Mouse (Mus musculus): ENCODE results near the gene Tnfrsf21. TPM values are rescaled to one million over a fixed set of nuclear protein-coding genes. Genes with fewer than 3 reads are reported as not detected.

Tnfrsf21 gene
- polyA plus RNA-seq, 1 experiment from 2014 or later: 44.2 TPM

DNA sequence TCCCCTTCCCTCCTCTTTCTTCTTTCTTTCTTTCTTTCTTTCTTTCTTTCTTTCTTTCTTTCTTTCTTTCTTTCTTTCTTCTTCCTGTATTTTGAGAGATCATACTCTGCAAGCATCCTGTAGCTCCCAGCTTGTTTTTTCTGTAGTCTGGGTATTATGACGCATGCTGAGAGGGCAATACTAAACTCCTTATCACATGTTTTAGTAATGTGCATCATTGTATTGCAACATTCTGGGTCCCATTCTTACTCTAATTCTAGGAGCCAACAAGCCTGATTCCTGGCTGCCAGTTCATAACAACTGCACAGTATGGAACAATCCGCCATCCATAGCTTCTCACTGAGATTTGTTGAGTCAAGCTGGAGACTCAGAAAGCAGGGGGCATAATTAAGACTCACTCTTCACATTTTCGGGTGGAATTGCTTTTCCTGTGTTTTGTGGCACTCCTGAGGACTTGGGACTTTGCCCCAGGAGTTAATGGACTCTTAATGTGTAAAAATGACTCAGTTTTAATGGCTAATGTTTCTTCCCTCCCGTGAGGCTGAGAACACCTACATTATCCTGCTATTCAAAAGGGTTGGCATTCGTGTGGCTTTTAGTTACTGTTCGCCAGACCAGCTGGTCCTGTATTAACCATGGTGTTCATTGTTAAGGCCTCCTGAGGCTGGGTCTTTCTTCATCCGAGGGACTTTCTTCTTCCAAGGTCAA is 52.6 kb downstream of the Tnfrsf21 start:
- ATAC-seq (ENCODE audit: borderline replicate concordance, extremely low read depth, low FRiP score, low TSS enrichment): no peak
- H3K4me3 ChIP-seq: no peak overlapping the region
- WGBS: 82% methylated on average over 7 of the region's 7 CpGs
- H3K27ac ChIP-seq: no peak overlapping the region
- no peak overlapping the region for H3K4me2 ChIP-seq
- H3K9me3 ChIP-seq: no peaks in the 10 kb centered on the region
- no peaks in the 10 kb centered on the region for H3K36me3 ChIP-seq
- H3K27me3 ChIP-seq: no peaks in the 10 kb centered on the region
- no peak overlapping the region for H3K9ac ChIP-seq
- H3K4me1 ChIP-seq: peaks cover 36% of the 10 kb centered on the region

GRCm38 (mm10) chr17:43070946-43071345 is 54.6 kb downstream of the Tnfrsf21 start:
- H3K27ac ChIP-seq: peak overlapping the region; percentile 59
- peaks cover 45% of the 10 kb centered on the region for H3K4me1 ChIP-seq
- H3K4me2 ChIP-seq: no peak overlapping the region
- H3K9me3 ChIP-seq: no peaks in the 10 kb centered on the region
- H3K36me3 ChIP-seq: no peaks in the 10 kb centered on the region
- no peaks in the 10 kb centered on the region for H3K27me3 ChIP-seq
- no peak overlapping the region for H3K9ac ChIP-seq
- 49% methylated on average over 2 of the region's 2 CpGs for WGBS
- H3K4me3 ChIP-seq: no peak overlapping the region
- no peak for ATAC-seq (ENCODE audit: borderline replicate concordance, extremely low read depth, low FRiP score, low TSS enrichment)

GRCm38 (mm10) chr17:43072142-43072786 is 55.9 kb downstream of the Tnfrsf21 start:
- Histone ChIP-seq H3K36me3 (no peaks in the 10 kb centered on the region), H3K4me3 (no peak overlapping the region), H3K4me1 (peaks cover 54% of the 10 kb centered on the region), H3K9me3 (no peaks in the 10 kb centered on the region), H3K27ac (peak overlapping the region; percentile 40), H3K9ac (no peak overlapping the region), H3K27me3 (no peaks in the 10 kb centered on the region), H3K4me2 (no peak overlapping the region)
- WGBS: 58% methylated on average over 11 of the region's 11 CpGs
- peak; percentile 53; the same call in 1 of the 2 replicates for ATAC-seq (ENCODE audit: borderline replicate concordance, extremely low read depth, low FRiP score, low TSS enrichment)

DNA sequence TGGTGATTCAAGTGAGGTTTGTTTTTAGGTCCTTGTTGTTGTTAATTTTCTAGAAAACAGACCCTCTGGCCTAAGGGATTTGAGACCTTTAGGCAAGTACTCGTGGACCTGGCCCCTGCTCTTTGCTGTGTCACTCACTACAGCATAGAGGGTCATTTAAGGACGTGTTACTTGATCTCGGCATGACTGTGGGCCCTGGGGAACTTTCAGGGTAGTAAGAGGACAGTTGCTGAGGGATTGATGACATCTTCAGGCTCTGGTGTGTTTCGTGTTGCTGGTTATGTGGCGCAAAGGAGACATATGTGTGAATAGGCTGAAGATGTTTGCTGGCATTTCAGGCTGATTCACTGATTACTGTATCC is 56.4 kb downstream of the Tnfrsf21 start:
- no peaks in the 10 kb centered on the region for H3K27me3 ChIP-seq
- H3K36me3 ChIP-seq: no peaks in the 10 kb centered on the region
- H3K9ac ChIP-seq: no peak overlapping the region
- ATAC-seq (ENCODE audit: borderline replicate concordance, extremely low read depth, low FRiP score, low TSS enrichment): peak; percentile 44; the same call in 1 of the 2 replicates
- peak overlapping the region; percentile 40 for H3K27ac ChIP-seq
- no peak overlapping the region for H3K4me2 ChIP-seq
- H3K4me3 ChIP-seq: no peak overlapping the region
- peaks cover 59% of the 10 kb centered on the region for H3K4me1 ChIP-seq
- WGBS: 36% methylated on average over 5 of the region's 5 CpGs
- no peaks in the 10 kb centered on the region for H3K9me3 ChIP-seq

GRCm38 (mm10) chr17:43074391-43074790 is 58.0 kb downstream of the Tnfrsf21 start:
- no peaks in the 10 kb centered on the region for H3K27me3 ChIP-seq
- H3K27ac ChIP-seq: no peak overlapping the region
- H3K9me3 ChIP-seq: no peaks in the 10 kb centered on the region
- no peaks in the 10 kb centered on the region for H3K36me3 ChIP-seq
- no peak overlapping the region for H3K9ac ChIP-seq
- WGBS: 81% methylated on average over 5 of the region's 5 CpGs
- H3K4me3 ChIP-seq: no peak overlapping the region
- ATAC-seq (ENCODE audit: borderline replicate concordance, extremely low read depth, low FRiP score, low TSS enrichment): no peak
- H3K4me2 ChIP-seq: no peak overlapping the region
- peaks cover 61% of the 10 kb centered on the region for H3K4me1 ChIP-seq

- H3K27me3 ChIP-seq: no peaks in the 10 kb centered on the region
- no peaks in the 10 kb centered on the region for H3K36me3 ChIP-seq
- WGBS: 70% methylated on average over 8 of the region's 8 CpGs
- ATAC-seq (ENCODE audit: borderline replicate concordance, extremely low read depth, low FRiP score, low TSS enrichment): no peak
- H3K4me3 ChIP-seq: no peak overlapping the region
- no peak overlapping the region for H3K4me2 ChIP-seq
- 0 out of 2 replicates have a peak overlapping the region, but pooled peaks have one; percentile 18 for H3K27ac ChIP-seq
- peaks cover 61% of the 10 kb centered on the region for H3K4me1 ChIP-seq
- H3K9me3 ChIP-seq: no peaks in the 10 kb centered on the region
- no peak overlapping the region for H3K9ac ChIP-seq
These were observed 58.7 kb downstream of the Tnfrsf21 start for GRCm38 (mm10) chr17:43075100-43075499.

- Histone ChIP-seq H3K36me3 (no peaks in the 10 kb centered on the region), H3K9ac (no peak overlapping the region), H3K4me1 (peaks cover 53% of the 10 kb centered on the region), H3K9me3 (no peaks in the 10 kb centered on the region), H3K4me3 (no peak overlapping the region), H3K4me2 (no peak overlapping the region), H3K27me3 (no peaks in the 10 kb centered on the region), H3K27ac (0 out of 2 replicates have a peak overlapping the region, but pooled peaks have one; percentile 18)
- WGBS: 54% methylated on average over 8 of the region's 8 CpGs
- no peak for ATAC-seq (ENCODE audit: borderline replicate concordance, extremely low read depth, low FRiP score, low TSS enrichment)
These were observed 59.6 kb downstream of the Tnfrsf21 start for GRCm38 (mm10) chr17:43075937-43076336.

DNA sequence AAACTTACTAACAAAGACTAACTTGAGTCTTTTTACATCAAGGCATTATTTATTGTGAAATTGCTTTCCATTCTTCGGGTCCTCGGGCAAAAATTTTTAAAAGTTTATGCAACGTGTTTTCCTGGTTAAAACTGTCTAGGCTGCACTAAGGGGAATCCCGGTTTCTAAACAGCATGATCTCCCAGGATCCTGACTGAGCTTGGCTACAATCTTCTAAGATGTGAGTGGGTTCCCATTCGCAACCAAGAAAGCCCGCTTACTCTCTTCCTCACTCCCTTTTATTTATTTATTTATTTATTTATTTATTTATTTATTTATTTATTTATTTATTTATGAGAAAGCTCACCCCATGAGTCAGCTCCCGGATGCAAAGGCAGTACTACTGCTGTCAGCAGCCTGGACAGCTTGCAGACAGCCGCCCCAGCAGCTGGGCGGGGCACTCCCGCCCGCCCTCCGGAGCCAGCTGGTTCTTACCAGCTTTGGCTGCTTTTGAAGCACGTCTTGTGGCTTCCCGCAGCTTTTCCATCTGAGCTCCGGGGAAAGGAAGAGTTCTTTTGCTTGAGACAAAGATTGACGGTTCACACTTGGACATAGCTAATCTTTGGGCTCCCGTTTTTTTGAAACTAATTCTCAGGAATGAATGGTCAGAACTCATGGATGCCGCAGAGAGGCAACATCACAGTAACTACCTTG is 60.6 kb downstream of the Tnfrsf21 start:
- H3K36me3 ChIP-seq: no peaks in the 10 kb centered on the region
- peak; percentile 93 for ATAC-seq (ENCODE audit: borderline replicate concordance, extremely low read depth, low FRiP score, low TSS enrichment)
- 26% methylated on average over 18 of the region's 18 CpGs for WGBS
- no peak overlapping the region for H3K9ac ChIP-seq
- no peak overlapping the region for H3K4me3 ChIP-seq
- H3K4me2 ChIP-seq: peak overlapping the region; percentile 31; the same call in 1 of the 2 replicates
- peak overlapping the region; percentile 20 for H3K27ac ChIP-seq
- H3K9me3 ChIP-seq: no peaks in the 10 kb centered on the region
- H3K27me3 ChIP-seq: no peaks in the 10 kb centered on the region
- peaks cover 44% of the 10 kb centered on the region for H3K4me1 ChIP-seq

DNA sequence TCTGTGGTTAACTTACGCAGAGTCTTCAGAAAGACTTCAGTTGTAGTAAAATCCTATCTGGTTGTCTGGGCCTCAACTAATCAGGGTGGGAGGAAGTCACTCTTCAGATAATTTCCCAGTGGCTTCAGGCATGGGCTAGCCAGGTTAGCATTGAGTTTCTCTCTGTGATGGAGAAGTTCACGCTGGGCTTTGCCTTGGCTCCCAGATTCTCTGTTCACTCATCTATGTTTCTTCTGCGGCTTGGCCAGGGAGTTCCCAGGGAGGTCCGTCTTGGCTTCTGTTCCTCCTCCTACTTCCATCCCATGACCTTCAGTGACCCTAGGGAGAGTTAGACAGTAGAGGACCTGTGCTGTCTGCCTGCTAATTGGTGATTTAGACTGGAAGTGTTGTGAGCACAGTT is 61.2 kb downstream of the Tnfrsf21 start:
- WGBS: 51% methylated on average over 4 of the region's 4 CpGs
- peak overlapping the region; percentile 20 for H3K27ac ChIP-seq

DNA sequence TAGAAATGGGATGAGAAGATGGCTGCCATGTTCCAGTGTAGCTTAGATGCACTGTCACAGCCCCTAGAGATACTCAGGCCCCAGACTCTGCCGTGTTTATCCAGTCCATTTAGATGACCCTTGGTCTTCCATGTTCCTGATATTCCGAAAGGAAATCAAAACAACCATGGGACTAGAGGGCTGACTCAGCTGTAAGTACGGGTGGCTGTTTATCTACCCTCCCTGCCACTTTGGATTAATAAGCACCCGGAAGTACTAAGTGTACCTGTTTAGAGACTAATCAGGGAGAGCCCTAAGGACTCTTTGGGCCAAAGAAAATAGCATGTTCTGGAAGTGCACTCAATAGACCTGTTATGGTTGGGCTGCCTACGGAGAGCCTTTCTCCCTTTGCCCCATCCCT is 64.9 kb downstream of the Tnfrsf21 start:
- Histone ChIP-seq H3K9me3 (no peaks in the 10 kb centered on the region), H3K36me3 (peaks cover 10% of the 10 kb centered on the region), H3K27ac (no peak overlapping the region), H3K4me3 (no peak overlapping the region), H3K27me3 (no peaks in the 10 kb centered on the region), H3K9ac (no peak overlapping the region), H3K4me1 (peaks cover 12% of the 10 kb centered on the region), H3K4me2 (no peak overlapping the region)
- WGBS: 68% methylated on average over 5 of the region's 5 CpGs
- ATAC-seq (ENCODE audit: borderline replicate concordance, extremely low read depth, low FRiP score, low TSS enrichment): no peak

More for the DNA sequence above, 61.2 kb downstream of the Tnfrsf21 start:
- H3K36me3 ChIP-seq: no peaks in the 10 kb centered on the region
- H3K4me2 ChIP-seq: peak overlapping the region; percentile 31; the same call in 1 of the 2 replicates
- no peak for ATAC-seq (ENCODE audit: borderline replicate concordance, extremely low read depth, low FRiP score, low TSS enrichment)
- H3K9ac ChIP-seq: no peak overlapping the region
- H3K4me3 ChIP-seq: no peak overlapping the region
- H3K4me1 ChIP-seq: peaks cover 38% of the 10 kb centered on the region
- no peaks in the 10 kb centered on the region for H3K9me3 ChIP-seq
- H3K27me3 ChIP-seq: no peaks in the 10 kb centered on the region

GRCm38 (mm10) chr17:43089496-43089895 is 73.1 kb downstream of the Tnfrsf21 start:
- Histone ChIP-seq H3K9ac (no peak overlapping the region), H3K9me3 (no peaks in the 10 kb centered on the region), H3K27ac (no peak overlapping the region), H3K4me2 (no peak overlapping the region), H3K4me1 (no peaks in the 10 kb centered on the region), H3K36me3 (peaks cover 18% of the 10 kb centered on the region), H3K4me3 (no peak overlapping the region), H3K27me3 (no peaks in the 10 kb centered on the region)
- WGBS: 76% methylated on average over 6 of the region's 6 CpGs
- no peak for ATAC-seq (ENCODE audit: borderline replicate concordance, extremely low read depth, low FRiP score, low TSS enrichment)
